Mouse (Mus musculus): Measurements from ENCODE around the gene Gm49510. TPM values are rescaled to one million over a fixed set of nuclear protein-coding genes. Genes with fewer than 3 reads are reported as not detected.

Gene Gm49510
- polyA plus RNA-seq, 1 experiment: 0.08 TPM

GRCm38 (mm10) chr15:78923585-78923984 is 24.1 kb downstream of the Gm49510 start:
- no peak overlapping the region for H3K27ac ChIP-seq (ENCODE audit: insufficient read depth, low read length)
- no peak overlapping the region for H3K4me3 ChIP-seq (ENCODE audit: insufficient read depth, low read length)
- no peak for TF ChIP-seq CTCF (IDR thresholded peaks at IDR 0.05; ENCODE audit: extremely low read depth, insufficient read depth, low read length)
- TF ChIP-seq POLR2A (IDR thresholded peaks at IDR 0.05; ENCODE audit: extremely low read depth, insufficient read depth, low read length): no peak
- H3K4me1 ChIP-seq (ENCODE audit: control insufficient read depth, insufficient read depth, low read length): peaks cover 4% of the 10 kb centered on the region

DNA sequence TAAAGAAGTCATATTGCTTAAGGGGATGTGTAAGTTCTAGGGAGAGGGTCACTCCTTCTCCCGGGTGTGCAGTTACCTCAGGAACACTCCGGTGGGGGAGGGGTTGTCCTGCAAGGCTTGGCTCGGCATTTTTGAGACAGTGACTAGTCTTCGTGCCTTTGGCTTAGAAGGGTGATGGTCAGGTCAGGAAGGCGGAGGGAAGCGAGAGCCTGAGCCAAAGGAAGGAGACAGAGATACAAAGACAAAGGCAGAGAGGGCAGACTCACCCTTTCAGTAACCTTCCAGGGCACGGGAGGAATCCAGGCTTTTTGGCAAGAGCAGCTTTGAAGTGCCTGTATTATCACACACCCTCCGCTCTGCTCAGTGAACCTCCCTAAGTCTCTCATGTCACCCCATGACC is 25.7 kb downstream of the Gm49510 start:
- no peak overlapping the region for H3K27ac ChIP-seq (ENCODE audit: insufficient read depth, low read length)
- TF ChIP-seq CTCF (IDR thresholded peaks at IDR 0.05; ENCODE audit: extremely low read depth, insufficient read depth, low read length) (no peak), POLR2A (IDR thresholded peaks at IDR 0.05; ENCODE audit: extremely low read depth, insufficient read depth, low read length) (no peak)
- H3K4me3 ChIP-seq (ENCODE audit: insufficient read depth, low read length): no peak overlapping the region
- H3K4me1 ChIP-seq (ENCODE audit: control insufficient read depth, insufficient read depth, low read length): peaks cover 4% of the 10 kb centered on the region

- no peak for TF ChIP-seq CTCF (IDR thresholded peaks at IDR 0.05; ENCODE audit: extremely low read depth, insufficient read depth, low read length)
- no peak for TF ChIP-seq POLR2A (IDR thresholded peaks at IDR 0.05; ENCODE audit: extremely low read depth, insufficient read depth, low read length)
- peaks cover 4% of the 10 kb centered on the region for H3K4me1 ChIP-seq (ENCODE audit: control insufficient read depth, insufficient read depth, low read length)
- H3K4me3 ChIP-seq (ENCODE audit: insufficient read depth, low read length): peak within 1 kb of the TSS; percentile 21; the same call in 1 of the 2 replicates
- H3K27ac ChIP-seq (ENCODE audit: insufficient read depth, low read length): 0 out of 2 replicates have a peak within 1 kb of the TSS, but pooled peaks have one; percentile 50
Observed at GRCm38 (mm10) chr15:78926021-78926919, 26.8 kb downstream of the Gm49510 start, which contains the start of gene Lgals1. Gene Lgals1, plus strand, starts transcription at chr15:78926725.

DNA sequence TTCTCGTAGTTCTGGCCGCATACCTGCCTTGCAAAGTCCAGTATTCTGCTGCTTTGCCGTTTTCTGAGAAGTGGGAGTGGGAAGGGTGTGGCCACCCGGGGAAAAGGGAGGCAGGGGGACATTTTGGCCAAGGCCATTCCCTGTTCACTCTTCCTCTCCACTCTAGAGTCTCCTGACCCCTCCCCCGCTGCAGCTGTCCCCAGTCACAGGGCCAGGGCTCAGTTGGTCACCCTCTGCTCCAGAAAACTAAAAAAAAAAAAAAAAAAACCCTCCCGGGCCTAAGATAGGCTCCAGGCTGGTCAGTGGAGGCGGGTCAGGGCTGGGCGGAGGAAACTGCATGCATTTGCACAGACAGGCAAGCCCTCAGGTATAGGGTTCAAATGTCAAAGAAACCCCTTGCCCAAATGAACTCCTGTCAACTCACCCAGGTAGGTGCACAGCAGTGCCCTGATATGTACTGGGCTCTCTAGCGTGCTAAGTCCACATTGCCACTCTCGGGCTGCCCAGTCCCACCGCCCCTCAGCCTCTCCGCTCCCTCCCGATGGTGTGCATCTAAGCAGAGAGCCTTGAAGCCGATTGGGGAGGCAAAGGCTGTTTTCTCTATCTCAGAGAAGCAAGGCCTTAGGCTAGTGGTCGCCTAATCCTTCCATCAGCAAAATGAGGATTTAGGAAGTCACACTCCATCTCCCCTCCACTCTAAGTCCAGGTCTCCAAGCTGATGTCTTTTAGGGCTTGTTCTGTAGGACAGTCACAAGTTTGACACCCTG is 27.7 kb downstream of the Gm49510 start:
- H3K4me1 ChIP-seq (ENCODE audit: control insufficient read depth, insufficient read depth, low read length): peaks cover 4% of the 10 kb centered on the region
- no peak overlapping the region for H3K27ac ChIP-seq (ENCODE audit: insufficient read depth, low read length)
- TF ChIP-seq POLR2A (IDR thresholded peaks at IDR 0.05; ENCODE audit: extremely low read depth, insufficient read depth, low read length): no peak
- no peak for TF ChIP-seq CTCF (IDR thresholded peaks at IDR 0.05; ENCODE audit: extremely low read depth, insufficient read depth, low read length)
- peak overlapping the region; percentile 21; the same call in 1 of the 2 replicates for H3K4me3 ChIP-seq (ENCODE audit: insufficient read depth, low read length)

DNA sequence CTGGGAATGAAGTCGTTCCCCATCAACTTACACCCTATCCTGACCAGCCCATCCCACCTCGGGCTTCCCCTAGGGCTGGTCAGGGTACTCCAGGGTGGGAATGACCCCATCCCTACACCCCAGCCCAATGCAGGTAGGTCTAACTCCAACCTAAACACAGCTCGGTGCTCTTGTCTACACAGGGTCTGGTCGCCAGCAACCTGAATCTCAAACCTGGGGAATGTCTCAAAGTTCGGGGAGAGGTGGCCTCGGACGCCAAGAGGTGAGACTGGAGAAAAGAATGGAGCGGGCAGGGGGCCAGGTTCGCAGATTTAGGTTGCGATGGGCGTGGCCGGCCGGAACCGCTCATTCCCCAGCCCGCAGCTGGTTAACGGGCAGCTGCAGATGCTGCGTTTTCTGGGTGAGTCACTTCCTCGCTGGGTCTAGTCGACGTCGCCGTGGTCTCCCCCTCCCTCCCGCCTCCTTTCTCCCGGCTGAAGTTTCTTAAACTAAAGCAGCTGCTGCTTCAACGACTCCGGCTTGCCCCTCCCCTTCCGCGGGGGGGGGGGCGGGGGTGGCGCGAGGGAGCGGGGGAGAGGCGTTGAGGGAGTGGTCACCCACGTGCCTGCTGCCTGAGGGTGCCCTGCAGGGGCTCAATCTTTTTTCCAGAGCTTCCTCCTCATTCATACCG is 28.5 kb downstream of the Gm49510 start:
- peaks cover 4% of the 10 kb centered on the region for H3K4me1 ChIP-seq (ENCODE audit: control insufficient read depth, insufficient read depth, low read length)
- no peak for TF ChIP-seq POLR2A (IDR thresholded peaks at IDR 0.05; ENCODE audit: extremely low read depth, insufficient read depth, low read length)
- TF ChIP-seq CTCF (IDR thresholded peaks at IDR 0.05; ENCODE audit: extremely low read depth, insufficient read depth, low read length): no peak
- no peak overlapping the region for H3K27ac ChIP-seq (ENCODE audit: insufficient read depth, low read length)
- H3K4me3 ChIP-seq (ENCODE audit: insufficient read depth, low read length): peak overlapping the region; percentile 21

GRCm38 (mm10) chr15:78928539-78928938 is 29.1 kb downstream of the Gm49510 start:
- TF ChIP-seq POLR2A (IDR thresholded peaks at IDR 0.05; ENCODE audit: extremely low read depth, insufficient read depth, low read length) (no peak), CTCF (IDR thresholded peaks at IDR 0.05; ENCODE audit: extremely low read depth, insufficient read depth, low read length) (no peak)
- Histone ChIP-seq H3K4me1 (ENCODE audit: control insufficient read depth, insufficient read depth, low read length) (peaks cover 4% of the 10 kb centered on the region), H3K4me3 (ENCODE audit: insufficient read depth, low read length) (no peak overlapping the region; the same call in 1 of the 2 replicates), H3K27ac (ENCODE audit: insufficient read depth, low read length) (no peak overlapping the region)

DNA sequence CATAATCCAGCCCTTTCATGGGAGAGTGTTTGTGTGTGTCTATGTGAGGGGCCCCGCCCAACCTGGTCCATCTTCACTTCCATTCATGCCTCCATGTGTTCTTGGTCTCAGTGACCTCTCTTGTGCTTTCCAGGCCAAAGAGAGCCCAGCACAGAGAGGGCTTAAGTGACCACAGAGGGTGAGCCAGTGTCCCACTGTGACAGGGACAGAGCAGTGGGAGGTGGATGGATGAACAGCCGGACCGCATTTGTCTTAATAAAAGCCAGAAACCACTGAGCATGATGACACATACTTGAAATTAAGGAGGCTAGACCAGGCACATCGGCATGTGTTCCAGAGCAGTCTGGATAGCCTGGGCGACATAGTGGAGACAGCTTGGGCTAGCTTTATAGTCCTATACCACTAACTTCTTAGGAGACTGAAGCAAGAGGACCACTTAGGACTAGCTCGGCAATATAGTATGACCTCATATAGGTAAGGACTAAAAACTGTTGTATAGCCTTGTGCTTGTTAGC is 30.8 kb downstream of the Gm49510 start:
- no peak for TF ChIP-seq POLR2A (IDR thresholded peaks at IDR 0.05; ENCODE audit: extremely low read depth, insufficient read depth, low read length)
- no peak for TF ChIP-seq CTCF (IDR thresholded peaks at IDR 0.05; ENCODE audit: extremely low read depth, insufficient read depth, low read length)
- Histone ChIP-seq H3K4me3 (ENCODE audit: insufficient read depth, low read length) (no peak overlapping the region), H3K27ac (ENCODE audit: insufficient read depth, low read length) (no peak overlapping the region), H3K4me1 (ENCODE audit: control insufficient read depth, insufficient read depth, low read length) (peaks cover 4% of the 10 kb centered on the region)

DNA sequence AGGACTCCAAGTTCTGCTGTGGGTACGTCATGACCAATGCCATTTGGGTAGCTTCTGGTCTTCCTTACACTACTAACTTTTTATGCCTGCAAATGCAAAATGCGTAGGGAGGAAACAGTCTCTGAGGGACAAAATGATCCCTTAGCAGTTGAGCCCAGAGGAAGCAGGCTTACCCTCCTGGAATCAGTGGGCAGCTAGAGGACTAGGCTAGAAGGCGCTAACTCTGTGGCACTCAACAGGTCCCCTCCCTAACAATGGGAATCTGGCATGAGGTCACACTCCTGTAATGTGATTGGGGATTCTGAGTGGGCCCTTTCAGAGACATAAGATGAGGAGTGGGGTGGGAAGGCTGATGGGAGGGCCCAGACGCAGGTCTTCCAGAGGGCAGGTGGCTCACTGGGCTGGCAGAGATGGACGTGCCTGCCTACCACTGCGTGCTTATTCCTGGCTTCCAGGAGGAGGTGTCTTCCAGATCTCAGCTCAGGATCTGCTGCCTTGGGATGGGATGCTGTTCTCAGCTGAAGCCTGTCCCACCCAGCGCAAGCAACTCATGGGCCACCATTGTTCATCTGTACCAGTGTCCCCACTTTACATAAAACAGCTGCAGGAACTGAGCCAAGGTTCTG is 31.4 kb downstream of the Gm49510 start:
- Histone ChIP-seq H3K4me1 (ENCODE audit: control insufficient read depth, insufficient read depth, low read length) (peaks cover 5% of the 10 kb centered on the region), H3K4me3 (ENCODE audit: insufficient read depth, low read length) (no peak overlapping the region), H3K27ac (ENCODE audit: insufficient read depth, low read length) (no peak overlapping the region)
- TF ChIP-seq POLR2A (IDR thresholded peaks at IDR 0.05; ENCODE audit: extremely low read depth, insufficient read depth, low read length): no peak
- TF ChIP-seq CTCF (IDR thresholded peaks at IDR 0.05; ENCODE audit: extremely low read depth, insufficient read depth, low read length): no peak

All from cortical plate, adult 2 months (tissue).